Mouse (Mus musculus) midbrain, embryonic 16.5 days (tissue): Measurements from ENCODE around the gene Lias. TPM values are rescaled to one million over a fixed set of nuclear protein-coding genes. Genes with fewer than 3 reads are reported as not detected.

Source experiments
- ATAC-seq: fragments of 200-750 bp; cut with Nextera tagmentation; 2 replicates; pipeline ENCODE4 v1.8.0; 2017; ENCODE audit warnings: moderate TSS enrichment
- H3K27ac ChIP-seq: fragments of 300-500 bp; sonication (generic); 2 replicates; pipeline ENCODE4 v1.5.1; 2014; ENCODE audit warnings: mild to moderate bottlenecking, low read length, mixed read lengths
- H3K27me3 ChIP-seq: fragments of 300-500 bp; sonication (generic); 2 replicates; pipeline ENCODE4 v1.6.1; 2014; ENCODE audit warnings: low read depth, low read length, mixed read lengths; ENCODE audit not compliant: control insufficient read depth, insufficient read depth
- H3K36me3 ChIP-seq: fragments of 300-500 bp; sonication (generic); 2 replicates; pipeline ENCODE4 v1.6.1; 2014; ENCODE audit warnings: mild to moderate bottlenecking, low read length, moderate library complexity, mixed read lengths; ENCODE audit not compliant: control insufficient read depth, insufficient read depth
- H3K4me1 ChIP-seq: fragments of 300-500 bp; sonication (generic); 2 replicates; pipeline ENCODE4 v1.6.1; 2014; ENCODE audit warnings: mild to moderate bottlenecking, low read length, mixed read lengths; ENCODE audit not compliant: control insufficient read depth, insufficient read depth
- H3K4me2 ChIP-seq: fragments of 300-500 bp; sonication (generic); 2 replicates; pipeline ENCODE4 v1.6.1; 2014; ENCODE audit warnings: mild to moderate bottlenecking, low read length, mixed read lengths
- H3K4me3 ChIP-seq: fragments of 300-500 bp; sonication (generic); 2 replicates; pipeline ENCODE4 v1.5.1; 2014; ENCODE audit warnings: low read depth, mild to moderate bottlenecking, low read length, moderate library complexity, mixed read lengths
- H3K9ac ChIP-seq: fragments of 300-500 bp; sonication (generic); 2 replicates; pipeline ENCODE4 v1.6.1; 2014; ENCODE audit warnings: low read depth, low read length, mixed read lengths
- H3K9me3 ChIP-seq: fragments of 300-500 bp; sonication (generic); replicated peaks from 2 replicates; pipeline ENCODE4 v1.6.1; 2014; ENCODE audit warnings: mild to moderate bottlenecking, low read length, mixed read lengths; ENCODE audit not compliant: control insufficient read depth, poor library complexity, severe bottlenecking
- WGBS: fragments of 180-500 bp; shearing (Covaris S2); extraction: QIAGEN DNeasy Blood & Tissue Kit; methylation state at CpG from one replicate; pipeline ENCODE4 v1.1.7; 2014; 5-methylcytosine and 5-hydroxymethylcytosine counted together
- polyA plus RNA-seq: library from polyadenylated mRNA; unstranded; fragments of >200 nt; fragmentation: Nextera tagmentation; extraction: Ambion mirVana; gene quantifications from 2 replicates; pipeline ENCODE4 v1.2.1, GENCODE M21; 2015

Lias gene
- polyA plus RNA-seq, 1 experiment from 2014 or later, result 65.9 TPM

DNA sequence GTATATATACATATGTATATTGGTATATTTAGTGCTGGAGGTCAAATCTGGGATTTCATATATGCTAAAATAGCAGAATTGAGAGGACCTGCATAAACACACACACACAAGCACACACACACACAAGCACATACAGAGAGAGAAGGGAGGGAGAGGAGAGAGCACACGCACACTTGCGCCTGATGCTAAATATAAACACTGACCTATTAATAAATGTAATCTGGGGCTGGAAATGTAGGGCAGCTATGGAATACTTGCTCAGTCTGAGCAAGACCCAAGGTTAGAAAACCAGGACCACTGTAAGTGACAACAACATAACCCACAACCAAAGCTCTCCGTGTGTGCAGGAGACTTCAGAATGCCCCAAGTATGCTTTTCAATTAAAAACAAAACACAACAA lies 68.2 kb downstream of the Lias start:
- WGBS, result 85% methylated on average over 3 of the region's 3 CpGs
- ATAC-seq, result no peak

More for the DNA sequence above, 68.2 kb downstream of the Lias start:
- H3K9me3 ChIP-seq, result no peaks in the 10 kb centered on the region
- no peak overlapping the region for H3K4me3 ChIP-seq
- H3K4me2 ChIP-seq, result no peak overlapping the region
- H3K36me3 ChIP-seq, result peaks cover 3% of the 10 kb centered on the region; the same call in 1 of the 2 replicates
- no peaks in the 10 kb centered on the region for H3K4me1 ChIP-seq
- H3K9ac ChIP-seq, result no peak overlapping the region
- no peaks in the 10 kb centered on the region for H3K27me3 ChIP-seq
- H3K27ac ChIP-seq, result no peak overlapping the region

Other genes starting within 250 kb of the Lias start
- 12.6 and 15.2 TPM in 2 replicates for gene Wdr19, start 191.8 kb upstream of the Lias start, polyA plus RNA-seq
- 26.5 and 29.2 TPM in 2 replicates for gene Rfc1, start 55.8 kb upstream of the Lias start, polyA plus RNA-seq
- gene Klb, start 43.2 kb upstream of the Lias start, polyA plus RNA-seq, result 0.09 and 0.15 TPM in 2 replicates
- 509 and 528 TPM in 2 replicates for gene Rpl9, start 53 bp upstream of the Lias start, polyA plus RNA-seq
- 44.2 and 46.0 TPM in 2 replicates for gene Ugdh, start 44.5 kb downstream of the Lias start, polyA plus RNA-seq
- not detected in 2 replicates for gene Gm43552, start 101.3 kb downstream of the Lias start, polyA plus RNA-seq
- gene Smim14, start 145.7 kb downstream of the Lias start, polyA plus RNA-seq, result 213 and 227 TPM in 2 replicates
- gene Ube2k, start 145.7 kb downstream of the Lias start, polyA plus RNA-seq, result 186 and 206 TPM in 2 replicates